Mouse (Mus musculus) thymus, postnatal 25 days (tissue): ENCODE measurements around the gene Aldh1a1.
"Not testable (repeated sequence)": the region's sequence is repeated elsewhere in the genome, so short reads cannot be mapped to it uniquely, and the experiment has no call there.

ENCODE experiments used
- DNase-seq: peaks from one replicate; pipeline ENCODE4 v3.0.0; 2022

Gene Aldh1a1

DNA sequence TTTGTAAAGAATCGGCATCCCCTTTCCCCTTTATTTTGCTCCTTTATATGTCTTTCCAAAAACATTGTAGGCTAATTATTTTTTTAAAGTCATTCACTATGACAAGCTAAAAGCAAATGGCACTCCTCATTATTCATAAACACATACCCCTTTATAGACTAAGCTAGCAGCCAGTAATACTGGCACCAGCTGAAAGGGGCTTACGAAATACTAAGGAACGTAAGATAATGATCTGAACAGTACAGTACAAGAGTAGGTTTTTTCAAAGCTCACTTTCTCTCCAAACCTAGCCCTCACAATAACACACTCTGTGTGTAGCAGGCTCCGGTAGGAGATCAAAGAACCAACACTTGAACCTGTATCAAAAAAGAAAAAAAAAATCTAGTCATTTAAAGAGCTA, 64.7 kb downstream of the Aldh1a1 start:
- DNase-seq = no peak

DNA sequence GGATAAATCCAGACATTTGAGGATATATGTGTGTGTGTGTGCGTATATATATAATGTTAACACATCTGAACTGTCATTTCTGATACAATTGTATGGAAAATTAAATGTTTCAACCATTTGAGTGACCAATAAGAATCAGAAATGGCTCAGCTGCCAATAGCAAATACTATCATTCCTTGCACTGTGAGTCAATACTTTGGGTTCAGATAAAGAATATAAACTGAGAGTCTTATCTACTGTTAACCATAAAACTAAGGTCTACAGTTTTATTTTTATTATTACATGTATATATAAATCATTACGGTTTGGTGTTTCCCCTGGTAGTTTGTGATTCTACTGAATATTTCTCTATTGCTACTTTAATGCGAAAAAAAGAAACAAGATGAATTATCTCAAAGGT, 65.6 kb downstream of the Aldh1a1 start:
- no peak for DNase-seq

DNA sequence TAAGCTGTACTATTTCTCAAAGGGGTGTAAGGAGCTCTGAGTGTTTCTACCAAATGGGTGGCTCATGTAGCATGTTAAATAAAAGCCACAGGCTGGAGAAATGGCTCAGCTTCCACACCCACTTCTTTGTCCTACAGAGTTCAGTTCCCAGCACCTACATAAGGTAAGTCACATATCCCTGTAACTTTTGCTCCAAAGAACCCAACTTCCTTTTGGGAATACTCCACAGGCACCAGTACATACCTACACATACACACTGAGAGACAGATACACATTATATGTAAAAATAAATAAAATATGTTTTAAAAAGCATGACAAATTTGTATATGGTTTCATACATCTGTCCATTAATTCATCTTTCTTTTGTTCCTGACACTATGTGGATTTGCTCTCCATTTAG, 66.0 kb downstream of the Aldh1a1 start:
- no peak for DNase-seq

DNA sequence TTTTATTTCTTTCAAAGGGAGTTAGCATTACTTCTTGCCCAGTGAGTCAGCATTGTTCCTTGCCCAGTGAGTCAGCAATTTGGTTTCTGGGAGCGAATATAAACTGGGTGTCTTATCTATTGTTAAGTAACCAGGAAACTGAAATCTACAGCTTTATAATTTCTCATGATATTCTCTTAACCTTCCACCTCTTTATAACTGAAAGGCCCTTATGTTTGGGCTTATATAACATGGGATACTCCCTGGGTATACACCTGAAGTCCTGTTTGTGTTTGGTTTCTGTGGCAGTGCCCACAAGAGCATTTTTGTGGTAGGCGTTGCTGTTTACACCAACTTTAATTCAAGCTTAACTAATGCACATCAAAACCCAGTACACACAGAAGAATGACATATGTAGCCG, 66.4 kb downstream of the Aldh1a1 start:
- DNase-seq = no peak

DNA sequence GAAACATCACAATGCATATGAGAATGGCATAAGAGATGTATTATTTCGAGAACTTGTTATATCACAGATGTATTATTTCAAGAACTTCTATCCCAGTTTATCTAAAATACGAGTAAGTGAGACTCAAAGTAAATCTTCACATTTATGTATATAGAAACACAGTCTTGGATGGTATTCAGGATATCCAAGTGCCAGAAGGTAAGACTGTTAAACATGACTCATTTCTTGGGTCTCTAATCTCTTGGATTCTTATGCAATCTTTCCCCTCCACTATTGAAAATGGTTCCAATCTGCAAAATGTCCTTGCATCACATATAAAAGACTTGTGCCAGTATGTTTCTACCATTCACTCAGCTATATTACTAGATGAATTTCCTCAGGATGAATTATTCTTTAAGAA, 67.4 kb downstream of the Aldh1a1 start:
- no peak for DNase-seq

DNA sequence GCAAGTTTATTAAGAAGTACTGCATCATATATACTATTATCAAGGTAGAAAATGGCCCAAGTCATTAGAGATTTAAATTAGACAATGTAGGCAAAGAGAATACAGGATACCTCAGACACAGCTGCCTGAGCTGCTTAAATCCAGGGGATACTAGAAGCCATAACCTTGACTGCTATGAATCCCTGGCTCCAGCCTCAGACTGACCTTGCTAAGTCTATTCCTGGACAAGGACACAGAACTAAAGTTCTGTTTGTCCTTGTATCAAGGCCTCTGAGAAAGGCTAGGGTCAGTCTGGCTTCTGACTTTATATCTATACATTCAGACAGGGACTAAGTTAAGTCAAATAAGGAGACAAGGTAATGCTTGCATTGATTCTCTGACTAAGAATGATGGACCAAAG, 69.9 kb downstream of the Aldh1a1 start:
- no peak for DNase-seq

DNA sequence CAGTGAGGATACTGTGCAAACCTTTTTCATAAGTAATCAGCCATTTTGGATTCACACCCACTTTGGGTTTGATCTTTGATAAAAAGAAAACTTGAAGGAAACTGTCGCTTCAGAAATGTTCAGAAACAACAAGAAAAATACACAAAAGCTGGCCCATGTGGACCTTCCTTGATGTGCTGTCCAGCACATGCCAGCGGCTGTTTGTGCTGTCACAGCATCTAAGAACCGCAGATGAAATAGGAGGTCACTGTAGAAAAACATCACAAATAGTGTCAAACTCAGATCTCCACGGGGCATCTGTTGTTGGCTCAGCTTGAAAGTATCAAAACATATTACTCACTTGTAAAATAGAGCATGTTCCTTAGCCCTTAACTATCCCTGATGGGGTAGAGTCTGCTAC, 73.8 kb downstream of the Aldh1a1 start:
- no peak for DNase-seq

DNA sequence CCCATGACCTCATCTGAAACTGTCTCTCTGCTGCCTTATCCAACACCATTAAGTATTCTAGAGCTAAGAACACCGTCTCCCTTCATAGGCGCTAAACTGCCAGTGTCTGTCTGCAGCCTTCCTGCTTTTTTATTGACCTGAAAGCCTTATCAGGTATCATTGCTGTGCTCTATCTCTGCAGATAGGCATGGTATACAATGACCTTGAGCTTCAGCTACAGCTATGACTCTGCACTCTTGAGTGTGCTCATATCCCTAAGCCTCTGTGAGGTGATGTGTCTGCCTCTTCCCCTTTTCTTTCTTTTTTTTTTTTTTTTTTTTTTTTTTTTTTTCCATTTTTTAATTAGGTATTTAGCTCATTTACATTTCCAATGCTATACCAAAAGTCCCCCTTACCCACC, 74.5 kb downstream of the Aldh1a1 start:
- no peak for DNase-seq

DNA sequence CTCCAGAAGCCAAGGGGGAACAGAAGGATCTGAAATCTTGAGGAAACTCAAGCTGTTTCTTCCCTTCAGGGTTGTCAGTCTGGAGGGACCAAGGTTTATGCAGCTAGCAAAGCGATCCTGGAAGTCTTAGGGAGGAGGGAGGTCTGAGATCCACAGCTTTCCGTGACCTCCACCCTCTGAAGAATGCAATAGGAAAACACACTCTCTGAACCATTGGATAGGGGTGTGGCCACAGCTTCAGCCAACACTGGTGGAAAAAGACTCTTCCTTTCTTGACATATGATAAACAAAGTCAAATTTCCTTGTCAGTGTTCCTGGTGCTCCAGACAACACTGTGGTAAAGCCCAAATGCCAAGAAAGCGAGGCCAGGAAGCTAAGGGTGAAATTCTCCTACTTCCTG, 84.5 kb downstream of the Aldh1a1 start:
- DNase-seq = no peak

DNA sequence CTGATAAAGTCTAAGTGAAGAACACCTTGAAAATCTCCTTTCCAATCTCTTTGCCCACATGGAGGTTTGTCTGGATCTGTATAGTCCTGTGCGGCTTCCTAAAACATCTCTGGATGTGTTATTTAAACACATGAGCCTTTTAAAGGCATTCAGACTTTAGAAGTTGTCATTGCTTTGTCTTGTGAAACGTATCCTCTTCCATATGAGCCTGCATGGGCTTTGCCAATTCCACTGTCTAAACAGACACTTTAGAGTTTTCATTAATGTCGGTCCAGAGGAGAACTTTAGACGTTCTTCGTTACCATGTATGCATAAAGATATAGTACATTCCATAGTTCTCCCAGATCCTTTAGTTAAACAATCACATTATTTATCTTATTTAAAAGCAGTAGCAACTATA, 84.9 kb downstream of the Aldh1a1 start:
- DNase-seq = no peak

DNA sequence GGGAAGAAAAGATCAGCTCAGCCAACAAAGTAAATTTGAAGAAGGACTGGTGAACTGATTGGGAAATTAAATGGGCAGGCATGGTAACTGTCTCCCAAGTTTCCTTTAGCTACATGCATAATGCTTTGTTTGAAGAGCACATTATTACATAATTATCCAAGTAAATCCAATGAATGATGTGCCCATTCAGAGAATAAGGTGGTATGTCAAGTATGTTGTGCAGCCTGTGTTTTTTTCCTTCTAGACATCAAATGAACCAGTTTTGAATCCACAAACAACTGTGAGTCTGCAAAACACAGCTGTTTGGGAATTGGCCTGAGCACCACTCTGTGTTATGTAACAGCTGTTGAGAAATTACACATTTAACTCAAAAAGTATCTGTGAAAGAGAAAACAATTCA, 107.4 kb downstream of the Aldh1a1 start:
- DNase-seq = no peak

DNA sequence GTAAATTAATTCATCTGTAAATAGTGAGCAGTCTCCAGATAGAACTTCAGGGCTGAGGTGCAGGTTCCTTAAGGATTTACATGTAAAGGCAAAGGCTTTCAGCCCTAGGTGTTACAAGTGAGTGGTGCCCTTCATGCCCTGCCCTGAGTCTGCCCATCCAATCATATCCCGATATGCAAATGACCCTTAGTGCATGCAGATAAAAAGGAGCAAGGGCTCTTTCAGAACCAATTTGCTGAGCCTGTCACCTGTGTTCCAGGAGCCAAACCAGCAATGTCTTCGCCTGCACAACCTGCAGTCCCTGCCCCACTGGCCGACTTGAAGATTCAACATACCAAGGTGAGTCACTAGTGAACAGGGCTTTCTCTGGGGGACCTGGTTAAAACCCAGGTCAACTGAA, 109.2 kb downstream of the Aldh1a1 start:
- DNase-seq = no peak

DNA sequence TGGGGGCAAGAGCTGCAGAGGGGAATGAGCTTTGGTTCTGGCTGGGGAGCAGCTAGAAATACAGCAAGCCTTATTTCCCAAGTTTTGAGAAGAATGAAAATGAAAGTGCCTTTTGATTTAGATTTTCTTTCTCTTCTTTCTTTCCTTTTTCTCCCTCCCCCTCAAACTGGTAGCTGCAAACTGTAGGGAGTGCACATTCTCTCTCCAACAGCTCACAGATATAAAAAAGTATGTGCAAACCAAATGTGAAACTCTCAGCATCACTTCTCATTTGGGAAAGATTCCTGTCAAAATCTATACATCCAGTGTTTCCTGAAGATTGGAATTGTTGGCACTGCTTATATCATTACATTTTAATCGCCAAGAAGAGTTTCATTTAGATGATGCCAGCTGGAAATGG, 110.7 kb downstream of the Aldh1a1 start:
- DNase-seq = no peak

DNA sequence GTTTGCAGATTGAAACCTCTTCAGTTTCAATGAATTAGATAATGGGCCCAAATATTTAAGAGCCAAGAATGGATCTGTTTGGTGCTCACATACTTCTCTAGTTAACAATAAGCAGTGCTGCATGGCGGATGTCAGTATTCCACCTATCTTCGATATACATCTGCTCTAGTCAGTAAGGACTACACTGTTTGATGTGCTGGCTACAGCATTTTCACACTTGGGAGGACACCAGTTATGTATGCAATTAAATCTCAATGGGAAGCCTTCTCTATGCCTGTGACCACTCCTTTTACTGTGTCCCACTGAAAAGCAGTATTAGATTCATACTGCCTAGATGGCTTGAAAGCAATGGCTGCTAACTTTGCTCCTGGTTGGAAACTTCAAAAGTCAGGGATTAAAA, 111.4 kb downstream of the Aldh1a1 start:
- DNase-seq = no peak

DNA sequence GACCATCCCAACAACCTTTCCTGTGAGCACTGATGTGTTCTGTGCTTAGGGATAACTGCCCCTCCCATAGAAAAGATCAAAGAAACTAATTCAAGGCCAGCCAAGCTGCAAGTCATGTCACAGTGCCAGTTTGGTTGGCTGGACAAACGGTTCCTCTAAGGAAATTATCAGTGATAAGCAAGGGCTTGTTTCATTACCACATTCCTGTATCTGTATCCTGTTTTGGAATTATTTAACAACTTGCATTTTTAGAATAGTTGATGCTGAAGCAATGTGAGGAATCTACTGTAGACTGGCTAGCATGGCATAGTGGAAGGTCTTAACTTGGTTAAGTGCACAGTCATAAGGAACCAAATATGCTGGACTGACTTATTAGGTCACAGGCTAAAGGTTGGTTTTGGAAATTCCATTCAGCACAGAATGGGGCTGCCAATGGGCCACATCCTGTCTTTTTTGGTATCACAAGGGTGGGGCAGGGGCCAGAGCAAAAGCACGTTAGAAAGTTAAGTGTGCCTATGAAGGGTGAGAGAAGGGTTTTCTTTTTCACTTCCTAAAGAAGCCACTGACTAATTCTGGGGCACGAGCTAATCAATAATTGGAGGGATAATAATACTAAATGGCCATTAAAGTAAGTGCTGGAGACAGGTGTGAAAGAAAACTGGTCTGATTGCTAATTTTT, 121.9 kb downstream of the Aldh1a1 start:
- DNase-seq = no peak

DNA sequence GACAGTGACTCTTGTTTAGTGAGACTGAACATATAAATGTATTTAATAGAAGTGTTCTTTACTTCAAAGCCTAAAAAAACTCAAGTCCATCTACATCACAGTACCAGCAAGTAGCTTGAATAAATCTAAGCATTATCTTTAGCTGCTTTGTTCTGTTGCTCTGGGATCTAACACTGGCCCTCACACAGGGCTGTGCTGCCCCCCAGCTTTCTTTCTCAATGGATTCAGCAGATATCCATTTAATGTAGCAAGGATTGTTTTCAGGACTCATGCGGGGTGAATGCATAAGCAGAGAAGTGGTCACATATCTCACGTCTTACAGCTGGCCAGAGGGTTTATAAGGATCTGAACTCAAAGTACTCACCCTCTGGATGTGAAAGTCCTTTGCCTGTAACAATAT, 129.9 kb downstream of the Aldh1a1 start:
- DNase-seq = no peak

DNA sequence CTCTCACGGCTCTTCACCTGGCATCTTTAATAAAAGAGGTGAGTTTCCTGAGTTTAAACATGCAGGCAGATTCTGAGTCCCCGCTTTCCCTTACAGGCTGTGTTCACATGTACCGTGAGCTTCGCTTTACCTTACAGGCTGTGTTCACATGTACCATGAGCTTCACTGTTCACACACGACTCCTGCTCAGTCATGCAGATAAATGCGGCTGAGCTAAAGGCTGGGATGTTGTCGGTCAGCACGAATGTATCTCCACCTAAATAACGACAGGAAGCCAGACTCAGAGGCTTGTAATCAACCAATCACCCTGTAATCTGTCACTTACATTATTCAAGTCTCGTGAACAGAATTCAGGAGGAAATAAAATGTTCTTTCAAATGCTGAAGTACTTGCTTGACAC, 130.9 kb downstream of the Aldh1a1 start:
- DNase-seq = no peak

DNA sequence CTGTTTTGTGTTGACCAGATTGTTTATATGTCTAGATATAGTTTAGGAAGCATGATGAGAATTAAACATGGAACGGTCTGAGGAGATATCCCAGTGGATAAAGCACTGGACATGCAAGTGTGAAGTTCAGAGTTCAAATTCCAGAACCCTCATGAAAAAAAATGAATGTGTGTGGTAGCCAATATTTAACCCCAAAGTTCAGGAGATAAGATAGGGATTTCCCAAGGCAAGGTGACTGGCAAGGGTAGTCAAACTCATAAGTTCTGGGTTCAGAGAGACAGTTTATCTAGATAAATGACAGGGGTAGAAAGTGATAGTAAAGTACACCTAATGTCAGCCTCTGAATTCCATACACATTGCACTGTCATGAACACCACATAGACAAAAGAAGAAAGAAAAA, 138.5 kb downstream of the Aldh1a1 start:
- no peak for DNase-seq

DNA sequence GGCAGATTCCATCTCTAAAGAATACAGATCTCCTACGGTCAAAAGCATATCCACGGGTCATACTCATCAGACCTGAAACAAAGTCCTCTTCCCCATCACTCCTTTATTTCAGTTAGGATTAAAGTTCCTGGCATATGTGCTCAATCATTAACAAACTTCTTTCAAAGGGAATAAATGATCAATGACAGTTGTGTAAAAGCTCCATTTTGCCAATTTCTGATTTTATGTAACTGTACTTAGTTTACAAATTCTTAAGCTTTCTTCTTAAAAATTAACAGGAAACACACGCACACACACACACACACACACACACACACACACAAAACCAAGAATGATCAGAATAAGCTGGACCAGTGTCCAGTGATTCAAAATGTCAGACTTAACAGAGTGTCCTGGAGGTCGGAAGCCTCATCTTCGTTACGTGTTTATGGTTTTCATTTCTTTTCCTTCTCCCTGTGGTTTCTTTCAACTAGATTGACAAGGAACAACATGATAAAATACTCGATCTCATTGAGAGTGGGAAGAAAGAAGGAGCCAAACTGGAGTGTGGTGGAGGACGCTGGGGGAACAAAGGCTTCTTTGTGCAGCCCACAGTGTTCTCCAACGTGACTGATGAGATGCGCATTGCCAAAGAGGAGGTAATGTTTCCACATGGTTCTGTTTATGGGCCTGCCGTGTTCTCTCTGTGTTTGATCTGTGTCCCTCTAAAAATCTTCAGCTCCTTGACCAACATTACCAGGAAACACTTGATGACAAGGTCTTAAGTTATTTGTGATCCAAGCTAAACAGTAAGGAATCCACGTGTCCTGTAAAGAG, 141.6 kb downstream of the Aldh1a1 start:
- no peak for DNase-seq

DNA sequence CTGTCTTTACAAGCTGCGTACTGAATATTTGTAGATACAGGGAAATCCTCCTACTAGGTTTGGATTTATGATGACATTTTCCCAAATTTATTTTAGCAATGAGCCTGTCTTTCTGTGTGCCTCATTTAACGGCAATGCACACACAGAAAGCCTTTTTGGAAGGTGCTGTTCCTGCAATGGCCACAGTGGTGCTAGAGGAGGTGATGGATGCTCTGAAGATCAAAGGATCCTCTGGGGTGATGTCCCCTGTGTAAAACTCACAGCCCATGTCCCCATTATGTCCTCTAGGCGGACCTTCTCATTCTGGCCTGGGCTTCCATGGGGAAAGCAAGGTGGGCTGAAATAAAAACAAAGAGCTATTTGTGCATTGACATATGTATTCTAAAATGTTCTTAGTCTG, 151.8 kb downstream of the Aldh1a1 start:
- no peak for DNase-seq

DNA sequence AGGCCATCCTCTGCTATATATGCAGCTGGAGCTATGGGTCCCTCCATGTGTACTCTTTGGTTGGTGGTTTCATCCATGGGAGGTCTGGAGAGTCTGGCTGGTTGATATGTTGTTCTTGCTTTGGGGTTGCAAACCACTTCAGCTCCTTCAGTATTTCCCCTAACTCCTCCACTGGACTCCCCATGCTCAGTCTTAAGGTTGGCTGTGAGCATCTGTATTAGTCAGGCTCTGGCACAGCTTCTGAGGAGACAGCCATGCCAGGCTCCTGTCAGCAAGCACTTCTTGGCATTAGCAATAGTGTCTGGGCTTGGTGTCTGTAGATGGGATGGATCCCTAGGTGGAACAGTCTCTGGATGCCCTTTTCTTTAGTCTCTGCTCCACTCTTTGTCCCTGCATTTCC, 155.0 kb downstream of the Aldh1a1 start:
- not testable (repeated sequence) for DNase-seq

DNA sequence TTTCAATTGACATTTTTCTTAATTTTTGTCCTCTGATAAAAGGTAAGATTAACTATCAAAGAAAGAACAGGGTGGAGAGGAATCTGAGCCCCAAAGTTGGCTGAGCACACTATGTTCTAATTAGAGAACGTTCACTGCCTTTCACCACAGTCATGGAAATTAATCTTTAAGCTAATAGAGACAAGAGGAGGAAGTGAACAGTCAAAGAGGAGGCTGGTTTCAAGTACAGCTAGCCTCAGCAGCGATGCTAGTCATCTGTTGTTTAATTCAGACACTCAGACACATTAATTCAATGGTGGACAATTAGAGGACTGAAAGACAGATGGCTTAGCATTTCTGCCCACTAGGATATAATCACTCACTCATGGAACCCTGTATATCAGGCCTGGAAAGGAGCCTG, 157.5 kb downstream of the Aldh1a1 start:
- DNase-seq = no peak

DNA sequence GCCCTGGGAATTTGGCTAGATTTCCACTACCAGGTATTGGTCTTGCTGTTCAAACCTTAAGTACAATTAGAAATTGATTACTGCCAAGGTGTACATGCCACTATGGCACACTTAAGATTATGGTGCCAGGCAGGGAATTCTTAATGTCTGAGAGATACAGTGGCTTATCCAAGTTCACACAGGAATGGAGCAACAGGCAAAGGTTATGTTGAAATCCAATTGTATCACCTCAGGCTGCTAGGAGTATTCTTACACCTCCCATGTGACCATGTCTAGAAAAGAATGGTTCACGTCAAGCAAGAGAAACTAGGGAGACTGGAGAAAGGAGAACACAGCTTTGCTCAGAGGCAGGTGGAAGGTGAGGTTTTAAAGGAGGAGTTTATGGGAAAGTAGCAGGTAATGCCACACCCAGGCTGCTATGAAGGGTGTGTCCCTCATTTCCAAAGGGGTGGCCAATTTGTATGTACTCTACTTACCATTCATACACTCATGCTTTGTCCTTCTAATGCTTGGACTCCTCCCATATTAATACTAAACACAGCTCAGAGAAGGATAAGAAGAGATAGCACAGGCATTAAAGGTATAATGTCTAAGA, 160.7 kb downstream of the Aldh1a1 start:
- DNase-seq = no peak

DNA sequence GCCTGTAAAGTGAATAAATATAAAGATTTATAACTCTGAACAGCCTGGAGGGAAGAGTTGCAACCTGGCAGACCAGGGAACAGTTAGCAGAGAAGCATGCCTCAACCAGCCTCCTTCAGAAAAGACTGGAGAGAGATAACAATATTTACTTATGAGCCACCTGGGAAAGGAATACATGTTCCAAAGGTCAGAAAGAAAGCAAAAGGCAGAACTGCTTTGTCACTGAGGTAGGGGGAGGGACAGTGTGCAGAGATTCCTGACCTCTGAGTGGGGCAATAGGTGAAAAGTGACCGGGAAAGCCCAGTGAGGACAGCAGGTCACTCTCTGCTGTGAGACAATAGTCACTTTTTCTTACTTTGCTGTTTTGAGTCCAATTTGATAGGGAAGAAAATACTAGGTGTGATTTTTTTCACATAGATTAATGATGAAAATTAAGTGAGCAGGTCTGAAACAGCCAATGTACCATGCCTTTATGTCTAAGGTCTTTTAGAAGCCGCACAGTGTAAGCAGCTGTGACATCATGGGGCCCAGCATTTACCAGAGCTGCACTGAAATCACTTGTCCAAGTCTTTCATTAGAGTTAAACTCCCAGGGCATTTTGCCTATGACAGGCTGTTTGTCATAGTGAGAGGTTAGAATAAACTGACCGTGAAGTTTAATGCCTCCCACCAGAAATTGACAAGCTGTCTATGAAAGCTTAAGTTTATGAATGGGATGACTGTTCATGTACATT, 161.8 kb downstream of the Aldh1a1 start:
- no peak for DNase-seq
